Mouse (Mus musculus) thymus, postnatal 10 days (tissue): ENCODE results near the gene Ece1.
A peak's percentile ranks its signal among the peaks of the same experiment; 100 is the strongest.

ENCODE experiments used
- DNase-seq, 2 experiments: peaks; one replicate each; pipeline ENCODE4 v3.0.0; 2021; ENCODE audit warnings: low spot score in 2 of 2

The Ece1 gene

DNA sequence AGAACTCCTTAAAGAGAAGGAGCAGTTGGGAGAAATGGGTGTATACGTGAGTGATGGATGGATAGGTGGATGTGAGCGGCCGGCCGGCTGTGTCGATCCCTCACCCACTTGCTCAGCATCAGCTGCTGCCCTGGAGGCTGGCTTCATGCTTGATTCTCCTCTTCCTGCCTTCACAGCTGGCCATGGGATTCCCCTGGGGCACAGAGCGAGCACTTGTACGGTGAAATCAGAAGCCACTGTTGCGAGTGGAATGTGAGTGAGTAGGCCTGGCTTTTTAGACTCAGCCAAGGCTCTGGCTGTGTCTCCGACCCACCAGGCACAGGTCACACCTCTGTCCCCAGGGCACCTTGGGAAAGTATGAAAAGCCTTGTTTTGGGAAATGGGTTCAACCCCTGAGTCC lies 20.6 kb downstream of the Ece1 start:
- DNase-seq, result no peak

GRCm38 (mm10) chr4:137883513-137884150 lies 21.6 kb downstream of the Ece1 start:
- DNase-seq, result peak in 1 of 2 experiments; percentile 27

GRCm38 (mm10) chr4:137887337-137887992 lies 25.4 kb downstream of the Ece1 start:
- no peak for DNase-seq

- no peak for DNase-seq
Observed at GRCm38 (mm10) chr4:137887993-137888388, 26.0 kb downstream of the Ece1 start.

- peak in 1 of 2 experiments; percentile 49 for DNase-seq
Observed at GRCm38 (mm10) chr4:137890596-137890995, 28.6 kb downstream of the Ece1 start.

DNA sequence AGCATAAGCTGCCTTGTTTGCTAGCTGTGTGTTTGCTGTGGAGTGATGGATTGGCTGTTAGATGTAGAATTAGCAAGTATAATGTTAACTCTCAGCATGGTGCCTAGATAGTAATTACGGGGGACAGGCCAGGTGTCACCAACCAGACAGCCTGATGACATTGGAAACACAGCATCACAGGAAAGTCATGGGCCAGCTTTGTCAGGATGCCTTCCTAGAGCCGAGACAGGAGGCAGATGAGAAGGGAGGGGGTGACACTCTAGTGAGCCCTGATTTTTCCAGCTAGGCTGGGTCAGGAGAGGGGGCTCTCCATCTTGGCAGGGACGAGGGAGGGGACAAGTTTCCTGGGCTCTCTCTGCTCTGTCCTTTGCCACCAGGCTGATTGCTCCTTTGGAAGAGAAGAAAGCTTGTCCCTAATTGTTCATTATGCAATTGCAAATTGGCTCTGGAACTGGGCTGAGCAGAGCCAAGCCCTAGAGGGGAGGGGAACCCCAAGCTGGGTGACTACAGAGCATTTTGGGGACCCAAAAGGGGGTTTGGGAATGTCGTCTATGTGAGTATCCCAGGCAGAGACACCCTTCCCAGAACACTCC lies 29.6 kb downstream of the Ece1 start:
- no peak for DNase-seq

DNA sequence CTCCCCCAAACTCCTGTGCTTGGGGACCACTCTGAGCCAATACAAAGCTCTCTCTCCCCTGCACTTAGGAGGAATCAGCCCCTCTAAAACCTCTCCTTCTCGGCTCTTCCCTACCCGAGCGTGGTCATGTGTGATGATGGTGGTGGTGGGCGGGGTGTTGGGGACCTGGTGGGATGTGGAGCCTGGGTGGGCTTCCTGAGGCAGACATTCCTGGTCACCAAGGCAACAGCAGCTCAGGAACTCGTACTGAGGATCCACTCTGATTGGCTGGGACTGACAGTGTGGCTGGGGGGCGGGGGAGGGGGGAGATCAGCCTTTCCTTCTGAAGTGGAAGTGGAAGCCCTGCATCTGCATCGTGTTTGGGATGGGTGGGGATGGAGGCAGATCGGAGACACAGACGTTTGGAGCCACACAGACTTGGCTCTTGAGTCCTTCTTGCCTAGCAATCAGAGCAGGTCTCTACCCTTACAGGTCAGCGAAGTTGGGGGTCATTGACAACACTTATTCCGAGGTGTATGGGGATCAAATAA lies 30.7 kb downstream of the Ece1 start:
- no peak for DNase-seq

DNA sequence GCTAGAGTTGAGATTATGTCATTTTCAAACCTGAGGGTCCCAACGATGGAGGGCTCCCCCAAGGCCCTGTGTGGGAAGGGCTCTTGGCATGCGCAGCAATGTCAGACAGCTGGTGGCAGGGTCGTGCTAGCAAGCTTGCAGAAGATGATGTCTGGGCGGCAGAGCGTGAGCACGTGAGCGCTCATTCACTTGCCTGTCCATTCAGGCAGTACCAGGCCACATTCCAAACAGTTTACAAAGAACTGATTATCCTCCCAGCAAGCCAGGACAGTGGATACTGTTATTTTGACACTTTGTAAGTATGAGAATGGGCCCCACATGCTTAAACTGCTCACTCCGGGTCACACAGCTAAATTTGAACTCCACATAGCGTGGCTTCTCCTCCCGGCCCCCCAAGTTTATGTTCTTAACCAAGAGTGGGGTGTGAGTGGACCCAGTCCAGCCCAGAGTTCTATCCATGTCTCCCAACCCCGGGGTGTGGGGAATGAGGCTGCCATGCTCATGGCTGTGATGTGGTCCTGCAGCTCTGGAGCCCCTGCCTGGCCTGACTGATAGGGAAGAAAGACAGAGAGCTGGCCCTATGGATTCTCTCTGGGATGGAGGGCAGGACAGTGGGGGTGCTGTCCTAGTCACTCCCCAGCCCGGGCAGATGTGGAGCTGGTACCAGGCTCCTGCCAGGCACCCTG lies 34.7 kb downstream of the Ece1 start:
- DNase-seq, result no peak

DNA sequence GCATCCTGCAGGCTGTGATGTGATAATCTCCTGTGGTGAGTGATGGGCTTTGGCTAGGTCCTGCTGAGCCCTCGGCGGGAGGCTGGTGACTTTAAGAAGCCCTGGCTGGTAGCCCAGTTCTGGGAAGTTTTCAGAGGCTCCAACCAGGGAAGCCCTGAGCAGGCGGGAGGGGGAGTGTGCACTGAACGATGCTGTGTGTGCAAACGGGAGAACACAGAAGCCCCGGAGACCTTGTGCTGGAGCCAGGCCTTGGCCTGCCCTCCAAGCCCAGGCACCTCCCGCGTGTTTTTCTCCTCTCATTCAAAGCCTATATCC lies 35.2 kb downstream of the Ece1 start:
- no peak for DNase-seq

GRCm38 (mm10) chr4:137898490-137898889 lies 36.5 kb downstream of the Ece1 start:
- DNase-seq, result no peak

DNA sequence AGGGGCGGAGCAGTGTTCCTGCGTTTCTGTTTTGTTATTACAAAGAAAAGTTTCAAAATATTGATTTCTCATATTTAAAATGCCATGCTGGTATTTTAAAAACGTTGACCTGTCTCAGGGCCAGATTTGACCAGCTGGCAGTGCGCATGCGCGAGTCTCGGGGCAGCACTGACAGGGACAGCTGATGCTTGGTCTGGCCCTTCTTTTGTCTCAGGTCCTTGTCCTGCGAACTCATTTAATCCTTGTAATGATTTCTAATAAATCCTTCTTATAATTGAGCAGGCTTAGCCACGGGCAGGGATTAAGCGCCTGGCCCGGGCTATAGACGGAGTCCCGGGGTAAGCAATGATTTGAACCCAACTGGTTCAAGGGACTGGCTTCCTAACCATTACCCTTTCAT lies 40.2 kb downstream of the Ece1 start:
- DNase-seq, result no peak

GRCm38 (mm10) chr4:137902873-137903272 lies 40.8 kb downstream of the Ece1 start:
- no peak for DNase-seq

GRCm38 (mm10) chr4:137904956-137905551 lies 43.0 kb downstream of the Ece1 start:
- DNase-seq, result no peak

DNA sequence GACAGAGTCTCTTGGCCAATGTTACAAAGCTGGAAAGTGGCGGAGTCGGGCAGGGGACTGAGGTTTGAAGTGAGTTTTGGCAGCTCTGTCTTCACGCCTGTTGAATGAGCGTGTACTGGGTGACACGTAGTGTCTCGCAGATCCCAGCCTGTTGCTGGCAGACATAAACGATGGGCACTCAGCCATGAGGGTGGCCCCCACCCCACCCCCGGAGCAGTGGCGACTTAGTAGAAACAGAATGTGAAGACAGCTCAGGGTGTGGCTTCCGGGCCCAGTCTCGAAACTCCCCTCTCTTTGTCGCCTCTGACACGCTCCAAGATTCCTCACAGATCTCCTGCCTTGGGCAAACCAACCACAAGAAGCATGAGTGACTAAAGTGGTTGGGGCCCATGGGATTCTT lies 45.9 kb downstream of the Ece1 start:
- DNase-seq, result no peak

- no peak for DNase-seq
Observed at GRCm38 (mm10) chr4:137908489-137908888, 46.5 kb downstream of the Ece1 start.

DNA sequence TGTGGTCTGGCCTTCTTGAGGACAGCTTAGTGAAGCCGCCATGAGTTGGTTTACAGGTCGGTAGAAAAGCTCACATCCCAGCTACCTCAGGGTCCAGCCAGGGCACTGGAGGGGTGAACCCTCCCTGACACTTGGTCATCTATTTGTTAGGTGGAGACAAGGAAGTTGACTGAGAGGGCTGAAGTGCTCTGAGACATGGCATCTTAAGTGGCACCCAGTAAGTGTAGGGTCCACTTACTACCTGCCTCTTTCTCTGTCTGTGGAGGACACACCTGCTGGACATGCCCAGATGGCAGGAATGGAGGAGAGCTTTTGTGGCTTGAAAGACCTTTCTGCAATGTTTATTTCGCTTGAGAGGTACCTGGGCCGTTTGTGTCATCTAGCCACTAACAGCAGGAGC lies 46.9 kb downstream of the Ece1 start:
- DNase-seq, result no peak

DNA sequence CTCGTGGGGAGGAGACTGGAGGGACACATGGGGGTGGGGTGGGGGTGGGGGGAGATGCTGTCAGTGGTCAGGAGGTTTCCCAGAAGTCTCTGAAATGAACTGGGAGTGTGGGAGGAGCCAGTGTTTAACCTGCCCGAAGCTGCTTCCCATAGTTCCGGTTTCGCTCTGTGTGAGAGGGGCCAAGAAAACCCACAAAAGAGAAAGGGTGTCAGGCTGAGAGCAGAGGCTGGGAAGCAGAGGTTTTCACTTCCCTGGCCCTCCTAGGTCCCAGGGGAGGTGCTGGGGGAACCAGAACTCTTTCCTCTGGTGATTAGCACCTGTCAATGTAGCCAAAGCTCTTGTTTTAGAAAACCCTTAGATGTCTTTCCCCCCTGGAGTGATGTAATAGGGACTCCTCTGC lies 47.4 kb downstream of the Ece1 start:
- no peak for DNase-seq

GRCm38 (mm10) chr4:137910382-137911009 lies 48.5 kb downstream of the Ece1 start:
- no peak for DNase-seq

DNA sequence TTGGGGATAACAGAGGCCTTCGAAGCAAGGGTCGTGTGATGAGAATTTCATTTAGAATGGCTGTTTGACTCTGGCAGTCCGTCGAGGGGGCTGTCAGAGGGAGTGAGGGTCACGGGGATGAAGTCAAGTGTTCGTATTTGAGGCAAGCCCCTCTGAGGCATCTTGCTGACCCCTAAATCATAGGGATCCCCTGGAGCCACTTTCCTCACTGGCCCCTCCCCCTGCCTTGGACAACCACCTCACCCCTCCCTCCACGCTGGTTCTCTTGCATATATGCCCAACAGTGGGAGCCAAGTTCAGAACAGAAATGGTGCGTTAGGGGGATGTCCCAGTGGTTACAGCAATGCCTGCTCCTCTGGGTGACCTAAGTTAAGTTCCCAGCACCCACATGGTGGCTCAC lies 49.6 kb downstream of the Ece1 start:
- no peak for DNase-seq

GRCm38 (mm10) chr4:137912768-137913305 lies 50.8 kb downstream of the Ece1 start:
- no peak for DNase-seq

GRCm38 (mm10) chr4:137913321-137914057 lies 51.5 kb downstream of the Ece1 start:
- peak; percentile 50 to 69 for DNase-seq
